Mouse (Mus musculus) cerebellum, adult (tissue): ENCODE measurements at regions not wholly inside any gene's neighbourhood (a gene's known extent, or its start where the extent isn't known, plus 50 kb on each side); places are given as distances from the start of the nearest gene placed in this dataset.

ENCODE experiments used
- ATAC-seq: cut with Nextera tagmentation; 2 replicates; pipeline ENCODE4 v1.9.2; 2017; ENCODE audit warnings: mild to moderate bottlenecking, moderate library complexity, mixed read lengths; ENCODE audit not compliant: insufficient number of reproducible peaks, low FRiP score, low TSS enrichment

GRCm38 (mm10) chr1:46963973-46964727 lies 71.5 kb upstream of the Slc39a10 start:
- ATAC-seq: no peak
